Mouse (Mus musculus): ENCODE results near the gene Cdk6.
"Not testable (repeated sequence)": the region's sequence is repeated elsewhere in the genome, so short reads cannot be mapped to it uniquely, and the experiment has no call there.

The Cdk6 gene

GRCm38 (mm10) chr5:3376167-3376566 is 34.9 kb downstream of the Cdk6 start:
- no peak for DNase-seq (ENCODE audit: low spot score in 2 of 2)

GRCm38 (mm10) chr5:3379252-3379651 is 38.0 kb downstream of the Cdk6 start:
- DNase-seq (ENCODE audit: low spot score in 2 of 2), result no peak

GRCm38 (mm10) chr5:3380692-3381233 is 39.5 kb downstream of the Cdk6 start:
- no peak for DNase-seq (ENCODE audit: low spot score in 2 of 2)

- DNase-seq (ENCODE audit: low spot score in 2 of 2), result no peak
Observed at GRCm38 (mm10) chr5:3381795-3382194, 40.5 kb downstream of the Cdk6 start.

- no peak for DNase-seq (ENCODE audit: low spot score in 2 of 2)
Observed at GRCm38 (mm10) chr5:3382343-3383040, 41.2 kb downstream of the Cdk6 start.

GRCm38 (mm10) chr5:3383547-3383946 is 42.3 kb downstream of the Cdk6 start:
- no peak for DNase-seq (ENCODE audit: low spot score in 2 of 2)

- no peak for DNase-seq (ENCODE audit: low spot score in 2 of 2)
Observed at GRCm38 (mm10) chr5:3385078-3385477, 43.8 kb downstream of the Cdk6 start.

- no peak for DNase-seq (ENCODE audit: low spot score in 2 of 2)
Observed at GRCm38 (mm10) chr5:3386021-3386730, 44.9 kb downstream of the Cdk6 start.

- no peak for DNase-seq (ENCODE audit: low spot score in 2 of 2)
Observed at GRCm38 (mm10) chr5:3386731-3387087, 45.4 kb downstream of the Cdk6 start.

- no peak for DNase-seq (ENCODE audit: low spot score in 2 of 2)
Observed at GRCm38 (mm10) chr5:3387138-3387537, 45.9 kb downstream of the Cdk6 start.

GRCm38 (mm10) chr5:3392856-3393255 is 51.6 kb downstream of the Cdk6 start:
- no peak for DNase-seq (ENCODE audit: low spot score in 2 of 2)

- DNase-seq (ENCODE audit: low spot score in 2 of 2), result no peak
Observed at GRCm38 (mm10) chr5:3394145-3394544, 52.9 kb downstream of the Cdk6 start.

- DNase-seq (ENCODE audit: low spot score in 2 of 2), result no peak
Observed at GRCm38 (mm10) chr5:3395020-3395419, 53.7 kb downstream of the Cdk6 start.

GRCm38 (mm10) chr5:3396214-3396613 is 54.9 kb downstream of the Cdk6 start:
- no peak for DNase-seq (ENCODE audit: low spot score in 2 of 2)

GRCm38 (mm10) chr5:3396910-3397575 is 55.8 kb downstream of the Cdk6 start:
- DNase-seq (ENCODE audit: low spot score in 2 of 2), result no peak

GRCm38 (mm10) chr5:3399784-3400494 is 58.7 kb downstream of the Cdk6 start:
- no peak for DNase-seq (ENCODE audit: low spot score in 2 of 2)

GRCm38 (mm10) chr5:3405102-3405501 is 63.8 kb downstream of the Cdk6 start:
- DNase-seq (ENCODE audit: low spot score in 2 of 2), result no peak

GRCm38 (mm10) chr5:3405503-3405902 is 64.2 kb downstream of the Cdk6 start:
- DNase-seq (ENCODE audit: low spot score in 2 of 2), result no peak

GRCm38 (mm10) chr5:3407926-3408325 is 66.6 kb downstream of the Cdk6 start:
- no peak for DNase-seq (ENCODE audit: low spot score in 2 of 2)

GRCm38 (mm10) chr5:3418183-3418582 is 76.9 kb downstream of the Cdk6 start:
- DNase-seq (ENCODE audit: low spot score in 2 of 2), result not testable (repeated sequence)

- no peak for DNase-seq (ENCODE audit: low spot score in 2 of 2)
Observed at GRCm38 (mm10) chr5:3420094-3420831, 79.0 kb downstream of the Cdk6 start.
